Mouse (Mus musculus) gastrocnemius, postnatal 25 days (tissue): Measurements from ENCODE around the gene Ptpn14. TPM values are rescaled to one million over a fixed set of nuclear protein-coding genes. Genes with fewer than 3 reads are reported as not detected.

Experiments
- DNase-seq: peaks from one replicate; pipeline ENCODE4 v3.0.0; 2022
- total RNA-seq, 2 experiments: library from RNA; stranded (reverse); gene quantifications; 1 replicate in 1 of 2; 2 replicates in 1 of 2; pipeline ENCODE4 v1.2.3; 2021

Gene Ptpn14
- total RNA-seq, 2 experiments from 2014 or later = 10.7 to 13.9 TPM

GRCm38 (mm10) chr1:189770516-189770915 is 42.4 kb downstream of the Ptpn14 start:
- DNase-seq = no peak

- DNase-seq = no peak
These were observed 44.6 kb downstream of the Ptpn14 start for GRCm38 (mm10) chr1:189772707-189773106.

DNA sequence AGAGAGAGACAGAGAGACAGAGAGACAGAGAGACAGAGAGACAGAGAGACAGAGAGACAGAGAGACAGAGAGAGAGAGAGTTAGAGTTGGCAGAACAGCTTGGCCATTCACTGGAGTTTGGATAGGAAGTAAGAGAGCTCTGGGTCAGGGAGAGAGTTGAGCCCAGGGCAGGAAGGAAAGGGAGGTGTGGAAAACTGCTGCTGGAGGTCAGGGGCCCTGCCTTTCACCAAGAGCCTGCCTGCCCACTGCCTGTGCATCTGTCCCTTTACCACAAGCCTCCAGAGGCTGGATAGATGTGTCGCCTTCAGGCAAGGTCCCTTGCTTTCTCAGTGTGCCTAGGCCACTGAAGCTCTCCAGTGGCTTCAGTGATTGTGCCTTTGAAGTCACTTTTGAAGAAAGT is 46.7 kb downstream of the Ptpn14 start:
- no peak for DNase-seq

DNA sequence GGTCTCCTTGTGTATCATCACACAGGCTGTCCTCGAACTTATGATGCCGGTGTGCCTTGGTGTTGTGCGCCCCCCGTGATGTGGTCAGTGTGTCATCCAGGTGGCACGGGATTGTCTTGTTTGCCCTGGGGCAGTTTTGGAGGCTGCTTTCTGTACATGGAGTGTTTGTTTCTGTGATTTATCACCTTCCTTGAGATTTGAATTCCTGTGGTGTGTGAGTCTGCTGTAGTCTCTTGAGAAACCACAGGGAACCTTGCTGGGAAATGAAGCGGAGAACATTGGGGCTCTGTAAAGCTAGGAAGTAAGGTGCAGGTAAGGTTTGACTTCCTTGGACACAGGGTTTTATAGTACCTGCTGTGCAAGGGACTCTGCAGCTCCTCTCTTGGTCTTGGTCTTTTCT is 49.1 kb downstream of the Ptpn14 start:
- no peak for DNase-seq

DNA sequence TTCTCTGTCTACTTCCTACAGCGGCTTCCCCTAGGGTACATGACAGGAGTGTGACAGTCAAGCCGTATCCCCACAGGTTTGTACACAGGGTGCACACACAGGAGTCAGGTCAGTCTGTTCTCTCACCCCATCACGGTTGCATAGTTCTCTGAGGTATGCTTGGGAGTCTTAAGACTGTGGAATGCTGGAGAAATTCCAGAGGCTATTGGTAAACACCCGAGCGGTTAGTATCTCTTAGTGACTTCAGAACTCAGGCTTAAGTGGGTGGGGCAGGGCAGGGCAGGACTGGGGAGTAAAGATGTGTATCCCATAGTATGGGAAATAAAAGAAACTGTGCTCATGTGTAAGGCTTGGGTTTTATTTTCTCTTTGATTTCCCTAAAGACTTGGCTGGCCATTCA is 50.3 kb downstream of the Ptpn14 start:
- no peak for DNase-seq

- DNase-seq = no peak
These were observed 51.2 kb downstream of the Ptpn14 start for GRCm38 (mm10) chr1:189779226-189779625.

DNA sequence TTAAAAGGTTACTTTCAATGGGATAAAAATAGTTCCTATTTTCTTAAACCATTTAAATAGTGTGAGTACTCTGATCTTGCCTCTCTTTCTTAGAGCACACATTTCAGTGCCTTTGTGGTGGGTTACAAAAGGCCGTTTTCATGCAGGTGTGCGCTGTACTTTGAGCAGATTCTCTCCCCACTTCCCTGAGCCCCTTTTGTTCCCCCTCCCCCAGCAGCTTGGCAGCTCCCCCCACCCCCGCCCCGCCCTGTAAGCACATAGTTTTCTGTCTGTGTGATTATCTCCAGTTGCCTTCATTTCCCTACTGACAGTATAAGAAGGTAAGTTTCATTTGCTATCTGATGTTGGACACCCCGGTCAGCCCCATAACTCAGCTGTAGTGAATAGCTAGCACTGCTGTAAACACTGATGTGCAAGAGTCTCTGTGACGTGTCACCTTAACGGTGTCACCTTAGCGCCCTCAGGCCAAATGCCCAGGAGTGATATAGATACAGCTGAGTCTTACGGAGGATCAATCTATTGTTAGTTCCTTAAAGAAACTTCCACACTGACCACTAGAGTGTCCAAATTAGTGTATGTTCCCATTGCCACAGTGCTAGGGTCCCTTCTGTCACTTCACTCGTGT is 53.8 kb downstream of the Ptpn14 start:
- no peak for DNase-seq

- DNase-seq = no peak
These were observed 54.6 kb downstream of the Ptpn14 start for GRCm38 (mm10) chr1:189782709-189783108.

DNA sequence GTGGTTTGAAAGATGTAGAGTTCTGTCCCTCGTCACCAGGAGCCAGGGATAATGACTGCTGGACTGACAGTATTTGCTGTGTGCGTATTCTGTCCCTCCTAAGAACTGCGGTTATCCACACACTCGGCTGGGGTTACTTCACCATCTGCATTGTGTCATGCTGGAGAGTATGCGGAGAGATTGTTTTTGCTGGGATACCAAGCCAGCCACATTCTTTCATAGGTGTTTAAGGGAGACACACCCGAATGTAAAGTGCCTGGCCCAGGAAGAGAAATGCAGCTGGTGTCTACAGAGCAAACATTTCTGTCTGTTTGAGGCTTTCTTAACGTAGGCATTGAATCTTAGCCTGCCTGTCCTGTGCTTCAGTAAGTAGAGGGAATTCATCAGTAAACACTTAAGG is 56.4 kb downstream of the Ptpn14 start:
- no peak for DNase-seq

- DNase-seq = no peak
These were observed 58.8 kb downstream of the Ptpn14 start for GRCm38 (mm10) chr1:189786707-189787485.

GRCm38 (mm10) chr1:189789545-189789944 is 61.5 kb downstream of the Ptpn14 start:
- DNase-seq = no peak

- DNase-seq = no peak
These were observed 62.6 kb downstream of the Ptpn14 start for GRCm38 (mm10) chr1:189790666-189791065.

DNA sequence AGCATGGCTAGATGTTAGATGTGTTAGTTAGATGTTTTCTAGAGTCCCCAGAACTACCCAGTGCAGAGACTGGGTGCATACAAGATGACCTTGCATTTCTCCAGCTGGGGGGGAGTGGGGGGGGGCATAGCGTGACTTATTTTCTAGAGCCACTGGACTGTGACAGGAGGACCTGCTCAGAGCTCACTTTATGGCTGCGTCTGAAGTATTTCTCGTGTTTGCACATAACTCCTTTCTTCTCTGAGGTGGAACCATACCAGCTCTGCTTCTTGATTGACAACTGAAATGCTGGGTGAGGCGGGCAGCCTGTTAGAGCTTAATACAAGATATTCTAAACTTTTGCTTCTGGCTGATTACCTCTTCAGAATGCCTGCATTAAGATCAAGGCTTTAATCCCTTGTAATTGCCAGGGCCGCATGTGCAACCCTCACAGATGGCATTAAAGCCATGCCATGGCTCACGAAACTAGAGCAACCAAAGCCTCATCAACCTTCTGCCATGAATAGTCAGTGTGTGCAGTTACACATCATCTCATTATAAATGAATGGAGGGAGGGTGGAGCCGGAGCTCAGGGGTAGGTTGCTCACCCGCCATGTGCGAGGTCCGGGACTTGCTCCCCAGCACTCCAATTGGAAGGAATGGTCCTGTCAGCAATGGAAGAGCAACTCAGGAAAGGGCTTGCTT is 63.6 kb downstream of the Ptpn14 start:
- no peak for DNase-seq

GRCm38 (mm10) chr1:189792560-189793195 is 64.6 kb downstream of the Ptpn14 start:
- DNase-seq = no peak

DNA sequence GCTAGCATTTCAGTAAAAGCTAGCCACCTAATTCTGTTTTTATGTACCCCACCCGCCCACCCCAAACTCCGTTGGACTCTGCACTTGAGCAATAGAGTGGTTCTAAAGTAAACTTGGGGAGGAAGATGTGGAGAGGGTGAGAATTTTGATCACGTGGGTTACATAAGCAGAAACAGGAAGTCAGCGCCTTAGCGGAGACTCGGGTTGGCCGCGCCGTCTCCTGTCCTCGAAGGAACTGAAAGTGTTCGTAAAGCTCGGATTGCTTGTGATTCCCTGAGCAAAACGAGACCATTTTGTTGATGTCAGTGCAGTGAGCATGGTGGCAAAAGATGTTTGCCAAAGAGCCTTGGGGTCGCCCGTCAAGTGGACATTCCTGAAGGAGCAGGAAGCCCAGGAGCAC is 70.9 kb downstream of the Ptpn14 start:
- no peak for DNase-seq

DNA sequence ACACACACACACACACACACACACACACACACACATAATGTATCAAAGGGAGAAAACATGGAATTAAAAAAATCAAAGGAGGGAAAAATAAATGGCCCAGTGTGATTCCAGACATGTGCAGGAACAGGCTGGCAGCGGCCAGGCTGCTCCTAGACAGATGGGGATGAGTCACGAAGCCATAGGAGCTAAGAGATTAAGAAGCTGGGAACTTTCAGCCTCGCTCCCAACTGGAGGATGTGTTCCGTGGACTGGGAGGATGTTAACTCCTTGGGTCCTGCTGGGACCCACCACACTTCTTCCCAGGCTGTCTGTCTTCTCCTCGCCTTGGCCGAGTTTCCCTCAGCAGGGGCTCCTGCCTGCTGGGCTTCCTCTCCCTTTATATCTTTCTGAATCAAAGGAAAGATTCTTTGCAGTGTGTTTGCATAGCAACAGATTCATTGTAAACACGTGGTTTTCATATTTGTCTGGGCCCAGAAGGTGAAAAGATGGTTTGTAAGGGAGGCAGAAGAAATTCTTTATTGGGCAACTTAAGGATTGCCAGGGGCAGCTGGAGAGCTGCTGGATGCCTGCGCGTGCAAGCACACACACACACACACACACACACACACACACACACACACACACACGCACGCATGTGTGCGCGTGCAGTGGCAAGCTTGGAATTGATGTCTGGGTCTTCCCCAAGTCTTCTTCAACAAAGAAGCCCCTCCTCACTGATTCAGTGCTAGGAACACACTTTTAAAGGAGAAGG is 72.3 kb downstream of the Ptpn14 start:
- DNase-seq = no peak

GRCm38 (mm10) chr1:189801303-189801702 is 73.2 kb downstream of the Ptpn14 start:
- no peak for DNase-seq

GRCm38 (mm10) chr1:189802575-189802974 is 74.5 kb downstream of the Ptpn14 start:
- DNase-seq = no peak

DNA sequence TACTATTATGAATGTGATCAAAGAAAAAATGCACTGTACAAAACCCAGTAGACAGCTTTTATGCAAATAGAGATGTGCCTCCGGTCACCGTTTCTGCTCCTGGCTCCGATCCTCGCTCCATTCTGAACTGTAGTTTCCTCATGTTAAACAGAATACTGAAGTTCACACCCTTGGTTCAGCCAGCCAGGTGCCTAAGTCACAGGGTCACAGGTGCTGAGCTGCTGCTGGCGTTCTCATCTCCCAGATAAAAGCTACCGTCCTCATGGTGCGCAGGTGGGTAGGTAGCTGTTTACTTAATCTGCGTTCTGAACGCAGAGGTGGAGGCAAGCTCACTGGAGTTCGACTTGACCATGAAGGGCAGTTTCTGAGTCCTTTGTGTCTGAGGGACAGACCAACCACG is 75.7 kb downstream of the Ptpn14 start:
- no peak for DNase-seq

GRCm38 (mm10) chr1:189806533-189807297 is 78.6 kb downstream of the Ptpn14 start:
- no peak for DNase-seq

- no peak for DNase-seq
These were observed 79.9 kb downstream of the Ptpn14 start for GRCm38 (mm10) chr1:189808015-189808414.
